Mouse (Mus musculus) embryonic fibroblast, embryonic 13.5 days (primary cell): ENCODE results near the gene Foxk1.

Source experiments
- CTCF ChIP-seq: IDR thresholded peaks from 2 replicates; pipeline ENCODE4 v1.5.1; 2011; ENCODE audit warnings: mild to moderate bottlenecking, control low read depth, low read length, moderate library complexity, borderline replicate concordance; ENCODE audit not compliant: insufficient read depth
- POLR2A ChIP-seq: IDR thresholded peaks from 2 replicates; pipeline ENCODE4 v1.6.1; 2011; ENCODE audit warnings: low read depth, mild to moderate bottlenecking, control low read depth, low read length, moderate library complexity

DNA sequence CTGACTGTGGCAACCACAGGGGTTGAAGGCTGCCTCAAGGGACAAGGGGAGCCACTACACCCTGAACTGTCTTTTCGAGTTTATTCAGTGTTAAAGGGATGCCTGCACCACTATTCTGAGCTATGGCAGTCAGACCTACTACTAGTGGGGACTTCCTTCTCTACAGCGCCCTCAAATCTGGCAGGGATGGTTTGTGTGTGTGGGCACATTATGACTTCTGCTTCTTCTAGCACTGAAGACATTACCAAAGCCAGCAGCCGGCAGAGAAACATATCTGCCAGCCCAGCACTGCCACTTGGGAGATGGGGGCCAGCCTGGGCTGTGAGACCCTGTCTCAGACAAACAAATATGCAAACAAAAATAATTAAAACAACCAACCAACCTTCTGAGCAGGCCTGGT is 102.9 kb downstream of the Foxk1 start:
- TF ChIP-seq POLR2A (no peak), CTCF (no peak)
